Mouse (Mus musculus) activated CD4-positive, CD25-positive, alpha-beta regulatory T cell (primary cell): ENCODE results near the gene Gpr4. TPM values are rescaled to one million over a fixed set of nuclear protein-coding genes. Genes with fewer than 3 reads are reported as not detected.

Source experiments
- polyA plus RNA-seq, 2 experiments: library from polyadenylated mRNA; unstranded; fragments of 100-300 nt; shearing (Covaris generic); gene quantifications; one replicate each; pipeline ENCODE4 v1.2.1; 2017

Gene Gpr4
- under 1 TPM; 0.16 to 0.17 TPM for polyA plus RNA-seq

GRCm38 (mm10) chr7:19211996-19212755, at the start of gene Gpr4:
Gene Gpr4 (plus strand): TSS chr7:19212538.

DNA sequence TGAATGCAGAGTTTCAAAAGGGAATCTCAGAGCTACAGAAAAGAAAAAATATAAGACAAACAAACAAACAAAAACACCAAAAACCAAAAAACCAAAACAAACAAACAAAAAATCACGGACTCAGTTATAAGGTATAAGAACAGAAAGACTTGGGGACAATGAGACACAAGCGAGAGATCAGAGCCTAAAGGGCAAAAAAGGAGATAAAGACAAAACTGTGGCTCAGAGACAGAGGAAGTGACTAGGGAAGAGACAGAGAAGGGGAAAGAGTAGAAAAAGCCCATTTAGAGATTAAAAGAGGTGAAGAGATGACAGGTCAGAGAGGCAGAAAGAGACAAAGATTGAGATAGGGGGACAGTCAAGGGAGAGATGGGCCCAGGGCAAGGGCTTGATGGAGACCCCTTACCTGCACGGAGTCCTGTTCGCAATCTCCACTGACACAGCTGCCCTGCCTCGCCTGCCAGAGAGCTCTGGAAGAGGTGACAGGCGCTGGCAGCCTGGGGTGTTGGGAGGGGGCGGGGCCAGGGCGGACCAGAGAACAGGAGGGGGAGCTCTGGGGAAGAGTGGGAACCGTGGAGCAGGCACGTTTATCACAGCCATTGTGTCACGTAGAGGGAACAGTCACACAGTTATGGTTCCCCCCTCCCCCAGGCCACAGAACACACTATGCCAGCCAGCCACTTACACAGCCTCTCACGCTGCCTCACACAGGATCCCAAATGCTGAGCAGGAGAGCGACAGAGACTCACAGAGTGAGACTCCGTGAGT, 46.5 kb upstream of the Gpr4 start, which contains the start of gene Gipr:
Gene Gipr (minus strand): TSS at position 472 of the 768 bp plus-strand sequence.

GRCm38 (mm10) chr7:19175708-19176515, 36.4 kb upstream of the Gpr4 start, which contains the start of gene Eml2:
Gene Eml2 (plus strand): TSS chr7:19176421.

DNA sequence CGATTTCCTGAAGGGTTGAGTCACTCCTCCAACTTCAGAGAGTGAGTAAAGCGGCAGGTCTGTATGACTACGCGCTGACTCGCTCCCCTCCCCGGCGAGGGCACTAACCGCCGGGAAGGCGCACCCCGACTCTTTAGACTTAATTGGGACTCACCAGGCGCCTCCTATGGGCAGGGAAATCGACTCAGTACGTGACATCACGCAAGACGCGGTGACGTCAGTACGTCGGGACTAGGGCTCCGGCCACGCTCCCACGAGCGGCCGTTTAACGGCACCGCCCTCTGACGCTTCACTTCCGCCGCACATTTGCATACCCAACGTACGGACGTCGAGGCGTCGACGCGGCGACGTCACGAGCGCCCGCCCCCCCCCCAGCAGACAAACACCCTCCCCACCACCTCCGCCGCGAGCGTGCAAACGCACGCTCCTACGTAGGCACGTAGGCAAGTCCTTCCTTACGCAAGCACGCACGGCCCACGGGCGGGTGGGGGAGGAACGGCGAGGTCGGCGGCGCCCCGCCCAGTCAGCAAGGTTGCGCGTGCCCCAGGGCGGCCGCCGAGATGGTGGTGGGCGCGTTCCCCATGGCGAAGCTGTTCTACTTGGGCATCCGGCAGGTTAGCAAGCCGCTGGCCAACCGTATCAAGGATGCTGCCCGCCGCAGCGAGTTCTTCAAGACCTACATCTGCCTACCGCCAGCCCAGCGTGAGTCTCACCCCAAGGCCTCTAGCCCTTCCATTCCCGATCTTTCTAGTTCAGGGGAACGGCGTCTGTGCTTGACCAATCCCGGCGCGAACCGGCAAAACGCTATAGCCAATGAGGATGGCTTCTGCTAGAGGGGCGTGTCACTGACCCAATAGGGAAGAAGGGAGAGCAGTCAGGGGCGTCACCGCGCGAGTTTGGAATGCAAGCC, 15.8 kb downstream of the Gpr4 start, which contains the start of gene Opa3:
Gene Opa3 (plus strand): TSS at position 452 of the 910 bp plus-strand sequence.

GRCm38 (mm10) chr7:19271238-19272172, 59.2 kb downstream of the Gpr4 start, which contains the start of gene Vasp:
Gene Vasp (minus strand): TSS chr7:19271817.

Other genes with a start within 250 kb of the Gpr4 start
- under 1 TPM in 1 of 2 experiments, not detected in 1; 0.23 TPM for gene Nanos2, start 225.1 kb upstream of the Gpr4 start, polyA plus RNA-seq
- gene Mypop, start 221.3 kb upstream of the Gpr4 start, polyA plus RNA-seq = 1 to 10 TPM; 5.2 to 9.4 TPM
- 10 to 100 TPM; 36.4 to 40.1 TPM for gene Irf2bp1, start 208.5 kb upstream of the Gpr4 start, polyA plus RNA-seq
- not detected for gene Foxa3, start 189.0 kb upstream of the Gpr4 start, polyA plus RNA-seq
- 10 to 100 TPM; 18.4 to 25.8 TPM for gene Sympk, start 188.2 kb upstream of the Gpr4 start, polyA plus RNA-seq
- not detected for gene Rsph6a, start 157.8 kb upstream of the Gpr4 start, polyA plus RNA-seq
- gene Dmwd, start 136.3 kb upstream of the Gpr4 start, polyA plus RNA-seq = 1 to 10 TPM in 1 of 2 experiments, under 1 TPM in 1; 0.13 to 1.2 TPM
- under 1 TPM in 1 of 2 experiments, not detected in 1; 0.23 TPM for gene Dmpk, start 128.7 kb upstream of the Gpr4 start, polyA plus RNA-seq
- gene Six5, start 117.9 kb upstream of the Gpr4 start, polyA plus RNA-seq = under 1 TPM in 1 of 2 experiments, not detected in 1; 0.61 TPM
- gene Gm4969, start 94.2 kb upstream of the Gpr4 start, polyA plus RNA-seq = not detected
- 10 to 100 TPM in 1 of 2 experiments, 1 to 10 TPM in 1; 9.4 to 18.5 TPM for gene Fbxo46, start 92.7 kb upstream of the Gpr4 start, polyA plus RNA-seq
- gene Qpctl, start 63.2 kb upstream of the Gpr4 start, polyA plus RNA-seq = 10 to 100 TPM in 1 of 2 experiments, 1 to 10 TPM in 1; 9.8 to 10.7 TPM
- 10 to 100 TPM; 43.7 to 53.5 TPM for gene Snrpd2, start 62.8 kb upstream of the Gpr4 start, polyA plus RNA-seq
- under 1 TPM in 1 of 2 experiments, not detected in 1; 0.37 TPM for gene Gipr, start 46.4 kb upstream of the Gpr4 start, polyA plus RNA-seq
- 10 to 100 TPM; 21.8 to 28.3 TPM for gene Eml2, start 36.1 kb upstream of the Gpr4 start, polyA plus RNA-seq
- gene Opa3, start 15.8 kb downstream of the Gpr4 start, polyA plus RNA-seq = 10 to 100 TPM; 17.5 to 19.0 TPM
- gene Vasp, start 59.3 kb downstream of the Gpr4 start, polyA plus RNA-seq = 100 to 1,000 TPM; 246 to 417 TPM
- gene Ppm1n, start 67.5 kb downstream of the Gpr4 start, polyA plus RNA-seq = 1 to 10 TPM in 1 of 2 experiments, under 1 TPM in 1; 0.77 to 7.4 TPM
- under 1 TPM; 0.25 to 0.48 TPM for gene Rtn2, start 70.1 kb downstream of the Gpr4 start, polyA plus RNA-seq
- gene Fosb, start 97.5 kb downstream of the Gpr4 start, polyA plus RNA-seq = 1 to 10 TPM in 1 of 2 experiments, under 1 TPM in 1; 0.52 to 1.4 TPM
- gene Ercc1, start 132.2 kb downstream of the Gpr4 start, polyA plus RNA-seq = 10 to 100 TPM; 74.5 to 80.7 TPM
- 10 to 100 TPM; 10.2 to 19.7 TPM for gene Cd3eap, start 146.9 kb downstream of the Gpr4 start, polyA plus RNA-seq
- gene Ppp1r13l, start 147.2 kb downstream of the Gpr4 start, polyA plus RNA-seq = under 1 TPM; 0.32 to 0.49 TPM
- 1 to 10 TPM; 5.6 to 7.5 TPM for gene Ercc2, start 169.5 kb downstream of the Gpr4 start, polyA plus RNA-seq
- 10 to 100 TPM; 19.5 to 32.4 TPM for gene Klc3, start 191.6 kb downstream of the Gpr4 start, polyA plus RNA-seq
- not detected for gene Ckm, start 192.2 kb downstream of the Gpr4 start, polyA plus RNA-seq
- gene Mark4, start 246.3 kb downstream of the Gpr4 start, polyA plus RNA-seq = 10 to 100 TPM in 1 of 2 experiments, 1 to 10 TPM in 1; 6.8 to 12.1 TPM